In genomic region chr17:85637876-85638275, GRCm38 (mm10) we compare ENCODE assay signal across 23 mouse cellular contexts. TPM values are rescaled to one million over a fixed set of nuclear protein-coding genes. Genes with fewer than 3 reads are reported as not detected.
DNase-seq lines count a peak whose midpoint lies in the region; ATAC-seq lines count a peak whose summit lies in the region.
"Had no signal": no experiment of that assay in that cellular context is flagged by ENCODE, and none has a peak within 500 bp of the region (broad histone marks: within the 10 kb centered on the region; RNA-seq: fewer than 3 reads in every experiment).

No protein-coding gene starts in this region.

- H3K4me2 ChIP-seq in midbrain, embryonic 11.5 days: no peak overlapping the region
- H3K4me2 ChIP-seq in midbrain, embryonic 16.5 days (ENCODE audit: low read length): no peak overlapping the region
- H3K4me2 ChIP-seq: embryonic facial prominence, embryonic 12.5 days; forebrain, embryonic 13.5 days; forebrain, embryonic 15.5 days had no signal

- no peak for ATAC-seq in midbrain, embryonic 11.5 days (ENCODE audit: low FRiP score)
- no peak for ATAC-seq in midbrain, embryonic 16.5 days
- ATAC-seq: activated CD4-positive, CD25-positive, alpha-beta regulatory T cell, adult 4 months; forebrain, embryonic 13.5 days; forebrain, embryonic 15.5 days; forebrain, postnatal 0 days had no signal

- H3K27ac ChIP-seq in midbrain, embryonic 11.5 days (ENCODE audit: low read depth, low read length): no peak overlapping the region
- no peak overlapping the region for H3K27ac ChIP-seq in midbrain, embryonic 16.5 days (ENCODE audit: low read length)
- H3K27ac ChIP-seq: embryonic facial prominence, embryonic 10.5 days; embryonic facial prominence, embryonic 12.5 days; forebrain, embryonic 13.5 days; forebrain, embryonic 15.5 days had no signal

- H3K4me3 ChIP-seq in midbrain, embryonic 11.5 days (ENCODE audit: low read depth, low read length): no peak overlapping the region
- no peak overlapping the region for H3K4me3 ChIP-seq in midbrain, embryonic 16.5 days (ENCODE audit: low read depth, low read length)
- H3K4me3 ChIP-seq: embryonic facial prominence, embryonic 10.5 days; embryonic facial prominence, embryonic 12.5 days; forebrain, embryonic 13.5 days; forebrain, embryonic 15.5 days had no signal

- H3K36me3 ChIP-seq in midbrain, embryonic 11.5 days (ENCODE audit: control insufficient read depth, insufficient read depth, low read length): no peaks in the 10 kb centered on the region
- no peaks in the 10 kb centered on the region for H3K36me3 ChIP-seq in midbrain, embryonic 16.5 days (ENCODE audit: control insufficient read depth, insufficient read depth, low read length)
- H3K36me3 ChIP-seq: embryonic facial prominence, embryonic 10.5 days; embryonic facial prominence, embryonic 12.5 days; forebrain, embryonic 15.5 days had no signal

- DNase-seq in midbrain, embryonic 11.5 days (ENCODE audit: low spot score, missing footprints): peak; percentile 57
- peak; percentile 21 for DNase-seq in NIH3T3 (ENCODE audit: low read depth)
- DNase-seq in R1 (ENCODE audit: low read depth, low spot score): peak; percentile 56
- DNase-seq in heart, adult 11 months: no peak
- DNase-seq in spleen, postnatal 4 days (ENCODE audit: low spot score in 2 of 2): no peak
- DNase-seq in retina, embryonic 14.5 days (ENCODE audit: low spot score): no peak
- DNase-seq: adrenal gland, adult 8-10 months; adrenal gland, postnatal 14 days; adrenal gland, postnatal 36 days; cerebellum, adult 11-12 months; cerebellum, adult 2 months; cerebellum, adult 9-10 months; cerebellum, postnatal 10 days; cerebellum, postnatal 36 days; embryo, embryonic 11 days; forebrain, postnatal 0 days had no signal

- H3K9ac ChIP-seq in midbrain, embryonic 11.5 days (ENCODE audit: low read length): no peak overlapping the region
- H3K9ac ChIP-seq in midbrain, embryonic 16.5 days (ENCODE audit: low read depth, low read length): no peak overlapping the region
- H3K9ac ChIP-seq: embryonic facial prominence, embryonic 12.5 days; forebrain, embryonic 13.5 days; forebrain, embryonic 15.5 days; forebrain, postnatal 0 days had no signal

- H3K4me1 ChIP-seq in midbrain, embryonic 11.5 days (ENCODE audit: control insufficient read depth, insufficient read depth, low read length): no peaks in the 10 kb centered on the region
- H3K4me1 ChIP-seq in midbrain, embryonic 16.5 days (ENCODE audit: control insufficient read depth, insufficient read depth, low read length): no peaks in the 10 kb centered on the region
- H3K4me1 ChIP-seq: embryonic facial prominence, embryonic 12.5 days; forebrain, embryonic 13.5 days; forebrain, embryonic 15.5 days had no signal

- no peaks in the 10 kb centered on the region for H3K9me3 ChIP-seq in midbrain, embryonic 11.5 days (ENCODE audit: control insufficient read depth, low read length)
- no peaks in the 10 kb centered on the region for H3K9me3 ChIP-seq in midbrain, embryonic 16.5 days (replicated peaks; ENCODE audit: control insufficient read depth, low read length, poor library complexity, severe bottlenecking)
- H3K9me3 ChIP-seq: embryonic facial prominence, embryonic 10.5 days; embryonic facial prominence, embryonic 12.5 days; forebrain, embryonic 13.5 days; forebrain, embryonic 15.5 days had no signal

- peaks cover 5% of the 10 kb centered on the region for H3K27me3 ChIP-seq in midbrain, embryonic 11.5 days (ENCODE audit: control insufficient read depth, insufficient read depth, low read length)
- H3K27me3 ChIP-seq in midbrain, embryonic 16.5 days (ENCODE audit: control insufficient read depth, insufficient read depth, low read depth, low read length): peaks cover 10% of the 10 kb centered on the region

- WGBS in midbrain, embryonic 11.5 days: 75% methylated on average over 5 of the region's 6 CpGs
- WGBS in midbrain, embryonic 16.5 days: 70% methylated on average over 6 of the region's 6 CpGs

RNA-seq across cellular contexts. Expression of gene Six3, which starts 24.5 kb away (rescaled TPM):
- 6.7 and 10.7 TPM in 2 replicates for polyA plus RNA-seq in midbrain, embryonic 11.5 days (2014; fragmentation: Nextera tagmentation; extraction: Ambion mirVana)
- polyA plus RNA-seq in midbrain, embryonic 16.5 days (2015; fragmentation: Nextera tagmentation; extraction: Ambion mirVana): 19.1 and 24.2 TPM in 2 replicates
- polyA plus RNA-seq: activated CD4-positive, CD25-positive, alpha-beta regulatory T cell, adult 4 months; C2C12 had no signal

RNA-seq across cellular contexts. Expression of gene Six2, which starts 50.2 kb away (rescaled TPM):
- 5.6 and 6.7 TPM in 2 replicates for polyA plus RNA-seq in midbrain, embryonic 11.5 days (2014; fragmentation: Nextera tagmentation; extraction: Ambion mirVana)
- polyA plus RNA-seq in midbrain, embryonic 16.5 days (2015; fragmentation: Nextera tagmentation; extraction: Ambion mirVana): 0.16 and 0.33 TPM in 2 replicates
- polyA plus RNA-seq: activated CD4-positive, CD25-positive, alpha-beta regulatory T cell, adult 4 months; C2C12 had no signal

Comparison
In these comparisons a context has a peak if more than half of its experiments do, and no peak if none do; other contexts are left out.
1. DNase-seq: peak in midbrain, embryonic 11.5 days (single experiment), NIH3T3 (single experiment) and R1 (single experiment); none in heart, adult 11 months (single experiment), spleen, postnatal 4 days (0 of 2) and retina, embryonic 14.5 days (single experiment).